Mouse (Mus musculus) natural killer cell, adult 2 months (primary cell): ENCODE measurements around the gene Ep300.
"Not testable (repeated sequence)": the region's sequence is repeated elsewhere in the genome, so short reads cannot be mapped to it uniquely, and the experiment has no call there.

Source experiments
- DNase-seq, 2 experiments: peaks; one replicate each; pipeline ENCODE4 v3.0.0; 2022; ENCODE audit warnings: low spot score in 2 of 2

Gene Ep300

GRCm38 (mm10) chr15:81594146-81594696, 9.1 kb downstream of the Ep300 start:
- no peak for DNase-seq

GRCm38 (mm10) chr15:81598742-81599141, 13.6 kb downstream of the Ep300 start:
- DNase-seq: not testable (repeated sequence)

- DNase-seq: no peak
Measured at GRCm38 (mm10) chr15:81605241-81605640, 20.1 kb downstream of the Ep300 start.

- DNase-seq: peak; percentile 30 to 50
Measured at GRCm38 (mm10) chr15:81606634-81607033, 21.5 kb downstream of the Ep300 start.

- DNase-seq: no peak
Measured at GRCm38 (mm10) chr15:81649516-81650455, 64.6 kb downstream of the Ep300 start.

GRCm38 (mm10) chr15:81650636-81651035, 65.5 kb downstream of the Ep300 start:
- DNase-seq: no peak

GRCm38 (mm10) chr15:81661701-81662100, 76.5 kb downstream of the Ep300 start:
- DNase-seq: no peak

- DNase-seq: no peak
Measured at GRCm38 (mm10) chr15:81663281-81663680, 78.1 kb downstream of the Ep300 start.

GRCm38 (mm10) chr15:81663697-81664561, 78.8 kb downstream of the Ep300 start, which contains the start of gene L3mbtl2:
L3mbtl2 (plus strand) TSS chr15:81663889.
- DNase-seq: peak; percentile 79 to 86

GRCm38 (mm10) chr15:81666957-81667356, 81.8 kb downstream of the Ep300 start:
- no peak for DNase-seq

- no peak for DNase-seq
Measured at GRCm38 (mm10) chr15:81670231-81670640, 85.1 kb downstream of the Ep300 start.

- no peak for DNase-seq
Measured at GRCm38 (mm10) chr15:81676637-81677036, 91.5 kb downstream of the Ep300 start.

- no peak for DNase-seq
Measured at GRCm38 (mm10) chr15:81680301-81680805, 95.2 kb downstream of the Ep300 start.

- DNase-seq: no peak
Measured at GRCm38 (mm10) chr15:81693366-81693966, 108.3 kb downstream of the Ep300 start.

- peak; percentile 63 to 80 for DNase-seq
Measured at GRCm38 (mm10) chr15:81693967-81694881, 109.1 kb downstream of the Ep300 start.

GRCm38 (mm10) chr15:81694891-81695290, 109.7 kb downstream of the Ep300 start:
- DNase-seq: no peak

- DNase-seq: no peak
Measured at GRCm38 (mm10) chr15:81697175-81697574, 112.0 kb downstream of the Ep300 start, which contains the start of gene Chadl. Chadl (minus strand) TSS chr15:81697287.

GRCm38 (mm10) chr15:81697847-81698246, 112.7 kb downstream of the Ep300 start:
- peak in 1 of 2 experiments; percentile 44 for DNase-seq

GRCm38 (mm10) chr15:81698532-81698931, 113.4 kb downstream of the Ep300 start:
- no peak for DNase-seq

- no peak for DNase-seq
Measured at GRCm38 (mm10) chr15:81700161-81700560, 115.0 kb downstream of the Ep300 start.
